Mouse (Mus musculus) kidney, adult 2 months (tissue): ENCODE data around the gene Sbsn. TPM values are rescaled to one million over a fixed set of nuclear protein-coding genes. Genes with fewer than 3 reads are reported as not detected.
"Not testable (repeated sequence)": the region's sequence is repeated elsewhere in the genome, so short reads cannot be mapped to it uniquely, and the experiment has no call there.

Source experiments
- DNase-seq: peaks from one replicate; pipeline ENCODE4 v3.0.0; 2021
- H3K27ac ChIP-seq: fragments of 200-500 bp; 2 replicates; pipeline ENCODE4 v1.5.1; 2012; ENCODE audit warnings: low read depth, low read length, control low read depth, inconsistent platforms; ENCODE audit not compliant: insufficient read depth
- H3K27me3 ChIP-seq: fragments of 200-500 bp; replicated peaks from 2 replicates; pipeline ENCODE4 v1.6.1; 2012; ENCODE audit warnings: mild to moderate bottlenecking, moderate library complexity, low read length, inconsistent platforms; ENCODE audit not compliant: control insufficient read depth, insufficient read depth
- H3K36me3 ChIP-seq: fragments of 200-500 bp; 2 replicates; pipeline ENCODE4 v1.6.1; 2012; ENCODE audit warnings: mild to moderate bottlenecking, moderate library complexity, low read length, inconsistent platforms; ENCODE audit not compliant: control insufficient read depth, insufficient read depth
- H3K4me1 ChIP-seq: fragments of 200-500 bp; 2 replicates; pipeline ENCODE4 v1.6.1; 2011; ENCODE audit warnings: low read length; ENCODE audit not compliant: control insufficient read depth, insufficient read depth
- H3K4me3 ChIP-seq: fragments of 200-500 bp; 2 replicates; pipeline ENCODE4 v1.5.1; 2011; ENCODE audit warnings: mild to moderate bottlenecking, low read depth, low read length, control low read depth; ENCODE audit not compliant: insufficient read depth
- CTCF ChIP-seq: fragments of 200-500 bp; conservative IDR thresholded peaks from 2 replicates; pipeline ENCODE4 v1.5.1; 2011; ENCODE audit warnings: low read depth, mild to moderate bottlenecking, control low read depth, low read length, moderate library complexity, mixed read lengths; ENCODE audit not compliant: insufficient read depth, insufficient read length
- POLR2A ChIP-seq: fragments of 200-500 bp; IDR thresholded peaks from one replicate; pipeline ENCODE4 v1.6.1; 2011; ENCODE audit warnings: low read depth, low read length, control low read depth
- WGBS: fragments of 180-500 bp; shearing (Covaris S2); methylation state at CpG from one replicate; pipeline ENCODE4 v1.1.7; 2018; 5-methylcytosine and 5-hydroxymethylcytosine counted together
- polyA plus RNA-seq: library from polyadenylated mRNA; depleted of rRNA; stranded (reverse); fragments of >200 nt; gene quantifications from 2 replicates; pipeline ENCODE4 v1.2.3, GENCODE M21; 2012

The Sbsn gene
- polyA plus RNA-seq, 1 experiment, result 1.4 TPM

- WGBS, result 76% methylated on average over 7 of the region's 7 CpGs
- H3K4me1 ChIP-seq, result no peaks in the 10 kb centered on the region
- no peak for TF ChIP-seq POLR2A
- no peak for TF ChIP-seq CTCF
Observed at GRCm38 (mm10) chr7:30721286-30721685, 30.0 kb upstream of the Sbsn start.

GRCm38 (mm10) chr7:30723274-30723953 lies 27.9 kb upstream of the Sbsn start:
- 66% methylated on average over 6 of the region's 6 CpGs for WGBS
- no peak for TF ChIP-seq CTCF
- no peak for TF ChIP-seq POLR2A
- Histone ChIP-seq H3K4me3 (no peak overlapping the region), H3K36me3 (no peaks in the 10 kb centered on the region), H3K27me3 (no peaks in the 10 kb centered on the region), H3K27ac (no peak overlapping the region), H3K4me1 (no peaks in the 10 kb centered on the region)
- no peak for DNase-seq

More at GRCm38 (mm10) chr7:30721286-30721685, 30.0 kb upstream of the Sbsn start:
- H3K36me3 ChIP-seq, result no peaks in the 10 kb centered on the region
- no peak overlapping the region for H3K27ac ChIP-seq
- no peak for DNase-seq
- H3K4me3 ChIP-seq, result no peak overlapping the region
- H3K27me3 ChIP-seq, result no peaks in the 10 kb centered on the region

- peak overlapping the region; percentile 23 for H3K4me3 ChIP-seq
- no peaks in the 10 kb centered on the region for H3K36me3 ChIP-seq
- 49% methylated on average over 6 of the region's 6 CpGs for WGBS
- no peaks in the 10 kb centered on the region for H3K27me3 ChIP-seq
- no peaks in the 10 kb centered on the region; the same call in 1 of the 2 replicates for H3K4me1 ChIP-seq
- peak overlapping the region; percentile 40 for H3K27ac ChIP-seq
- TF ChIP-seq POLR2A (no peak), CTCF (no peak)
- DNase-seq, result no peak
Observed at GRCm38 (mm10) chr7:30728214-30728613, 23.1 kb upstream of the Sbsn start.

- WGBS, result 3% methylated on average over 26 of the region's 26 CpGs
Observed at GRCm38 (mm10) chr7:30728739-30729395, 22.4 kb upstream of the Sbsn start.

GRCm38 (mm10) chr7:30729396-30730063 lies 21.7 kb upstream of the Sbsn start, which contains the start of gene Tmem147:
Gene Tmem147 (minus strand): TSS chr7:30729540.
- no peaks in the 10 kb centered on the region; the same call in 1 of the 2 replicates for H3K4me1 ChIP-seq
- no peaks in the 10 kb centered on the region for H3K27me3 ChIP-seq
- H3K36me3 ChIP-seq, result no peaks in the 10 kb centered on the region
- WGBS, result under 1% methylated on average over 60 of the region's 60 CpGs
- peak; percentile 19; the same call in 1 of the 2 replicates for TF ChIP-seq CTCF
- peak; percentile 33 for TF ChIP-seq POLR2A
- peak within 1 kb of the TSS; percentile 74 for H3K4me3 ChIP-seq
- H3K27ac ChIP-seq, result peak within 1 kb of the TSS; percentile 68
- DNase-seq, result peak; percentile 99

More at GRCm38 (mm10) chr7:30728739-30729395, 22.4 kb upstream of the Sbsn start:
- TF ChIP-seq CTCF (peak; percentile 13; the same call in 1 of the 2 replicates), POLR2A (no peak)
- H3K27me3 ChIP-seq, result no peaks in the 10 kb centered on the region
- no peaks in the 10 kb centered on the region for H3K36me3 ChIP-seq
- H3K4me3 ChIP-seq, result peak overlapping the region; percentile 74
- H3K4me1 ChIP-seq, result no peaks in the 10 kb centered on the region; the same call in 1 of the 2 replicates
- peak overlapping the region; percentile 53 for H3K27ac ChIP-seq
- DNase-seq, result peak; percentile 36

GRCm38 (mm10) chr7:30730064-30730722 lies 21.1 kb upstream of the Sbsn start:
- peak overlapping the region; percentile 74 for H3K4me3 ChIP-seq
- not testable (repeated sequence) for DNase-seq, H3K36me3 ChIP-seq, H3K4me1 ChIP-seq, H3K27me3 ChIP-seq
- WGBS, result 16% methylated on average over 20 of the region's 22 CpGs
- peak overlapping the region; percentile 68; the same call in 1 of the 2 replicates for H3K27ac ChIP-seq

- no peak for DNase-seq
- Histone ChIP-seq H3K27me3 (no peaks in the 10 kb centered on the region), H3K4me3 (no peak overlapping the region), H3K36me3 (no peaks in the 10 kb centered on the region), H3K4me1 (no peaks in the 10 kb centered on the region), H3K27ac (no peak overlapping the region)
- 89% methylated on average over 3 of the region's 3 CpGs for WGBS
- TF ChIP-seq POLR2A (no peak), CTCF (no peak)
Observed at GRCm38 (mm10) chr7:30736211-30736610, 15.1 kb upstream of the Sbsn start.

GRCm38 (mm10) chr7:30742570-30742969 lies 8.7 kb upstream of the Sbsn start:
- H3K4me1 ChIP-seq, H3K27me3 ChIP-seq, H3K4me3 ChIP-seq, H3K36me3 ChIP-seq, H3K27ac ChIP-seq, DNase-seq: not testable (repeated sequence)
- 72% methylated on average over 2 of the region's 2 CpGs for WGBS

GRCm38 (mm10) chr7:30743617-30744016 lies 7.7 kb upstream of the Sbsn start, which contains the start of gene Gapdhs:
Gene Gapdhs (minus strand): TSS chr7:30743681.
- not testable (repeated sequence) for DNase-seq, H3K27me3 ChIP-seq, H3K4me3 ChIP-seq, H3K4me1 ChIP-seq, H3K27ac ChIP-seq, H3K36me3 ChIP-seq
- 91% methylated on average over 4 of the region's 4 CpGs for WGBS
